Mouse (Mus musculus): ENCODE data around the gene Melk.
A peak's percentile ranks its signal among the peaks of the same experiment; 100 is the strongest.

Melk gene

DNA sequence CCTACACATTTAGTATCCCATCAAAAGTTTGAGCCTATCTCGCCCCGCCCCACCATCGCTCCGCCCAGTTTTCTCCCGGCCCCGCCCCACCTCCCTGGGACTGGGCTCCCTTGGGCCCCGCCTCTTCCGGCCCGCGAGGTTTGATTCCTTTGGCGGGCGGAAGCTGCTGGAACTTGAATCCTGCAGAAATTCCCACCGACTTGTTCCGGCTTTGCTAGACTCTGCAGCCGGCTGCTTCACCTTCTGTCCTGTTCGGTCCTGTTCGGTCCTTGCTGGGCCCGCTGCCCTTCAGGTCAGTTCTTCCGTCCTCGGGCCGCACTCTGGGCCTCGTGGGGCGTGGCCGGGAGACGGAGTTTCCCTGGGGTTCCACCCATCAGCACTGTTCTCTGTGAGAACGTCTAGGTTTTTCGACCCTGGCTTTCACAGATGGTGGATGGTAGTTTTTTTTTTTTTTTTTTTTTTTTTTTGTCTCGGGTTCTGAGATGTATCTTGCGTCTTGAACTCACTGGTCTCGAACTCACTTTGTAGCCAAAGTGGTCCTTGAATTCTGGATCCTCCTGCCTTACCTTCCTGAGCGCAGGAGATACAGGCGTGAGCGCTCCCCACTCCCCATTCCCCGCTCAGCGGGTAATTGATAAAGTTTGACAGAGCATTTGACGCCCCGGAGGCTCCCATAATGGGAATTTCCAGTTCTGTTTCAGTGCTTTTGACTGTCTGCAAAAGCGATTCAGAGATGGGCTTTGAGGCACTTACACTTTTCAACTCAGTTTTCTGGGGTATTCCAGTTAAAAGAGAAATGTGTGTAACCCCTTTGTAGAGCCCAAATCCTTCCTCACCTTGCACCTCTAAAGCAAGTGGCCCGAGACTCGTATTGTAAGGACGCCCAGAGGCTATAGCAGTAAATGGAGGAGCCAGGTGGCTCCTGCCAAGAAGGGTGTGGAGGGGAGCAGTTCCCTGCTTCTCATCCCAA lies at the start of gene Melk:
Gene Melk, plus strand, starts transcription at position 96 of the 970 bp plus-strand sequence.
- peak; percentile 92 for DNase-seq (ENCODE audit: low read depth)

DNA sequence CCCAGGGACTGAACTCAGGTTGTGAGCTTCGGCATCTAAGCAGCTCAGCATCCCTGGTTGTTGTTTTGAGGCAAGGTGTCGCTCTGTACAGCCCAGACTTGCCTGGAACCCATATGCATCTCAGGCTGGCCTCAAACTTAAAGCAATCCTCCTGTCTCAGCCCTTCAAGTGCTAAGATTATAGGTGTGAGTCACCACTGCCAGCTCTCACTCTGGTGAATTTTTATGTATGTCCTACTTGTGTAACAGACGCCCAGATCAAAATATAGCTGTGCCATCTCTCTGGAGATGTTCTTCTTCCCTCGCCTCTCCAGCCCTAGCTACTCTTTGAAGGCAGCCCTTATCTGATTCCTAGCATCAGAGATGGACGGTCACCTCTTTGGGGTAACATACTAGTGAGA lies 49.2 kb upstream of the Melk start:
- DNase-seq (ENCODE audit: low read depth) = no peak

DNA sequence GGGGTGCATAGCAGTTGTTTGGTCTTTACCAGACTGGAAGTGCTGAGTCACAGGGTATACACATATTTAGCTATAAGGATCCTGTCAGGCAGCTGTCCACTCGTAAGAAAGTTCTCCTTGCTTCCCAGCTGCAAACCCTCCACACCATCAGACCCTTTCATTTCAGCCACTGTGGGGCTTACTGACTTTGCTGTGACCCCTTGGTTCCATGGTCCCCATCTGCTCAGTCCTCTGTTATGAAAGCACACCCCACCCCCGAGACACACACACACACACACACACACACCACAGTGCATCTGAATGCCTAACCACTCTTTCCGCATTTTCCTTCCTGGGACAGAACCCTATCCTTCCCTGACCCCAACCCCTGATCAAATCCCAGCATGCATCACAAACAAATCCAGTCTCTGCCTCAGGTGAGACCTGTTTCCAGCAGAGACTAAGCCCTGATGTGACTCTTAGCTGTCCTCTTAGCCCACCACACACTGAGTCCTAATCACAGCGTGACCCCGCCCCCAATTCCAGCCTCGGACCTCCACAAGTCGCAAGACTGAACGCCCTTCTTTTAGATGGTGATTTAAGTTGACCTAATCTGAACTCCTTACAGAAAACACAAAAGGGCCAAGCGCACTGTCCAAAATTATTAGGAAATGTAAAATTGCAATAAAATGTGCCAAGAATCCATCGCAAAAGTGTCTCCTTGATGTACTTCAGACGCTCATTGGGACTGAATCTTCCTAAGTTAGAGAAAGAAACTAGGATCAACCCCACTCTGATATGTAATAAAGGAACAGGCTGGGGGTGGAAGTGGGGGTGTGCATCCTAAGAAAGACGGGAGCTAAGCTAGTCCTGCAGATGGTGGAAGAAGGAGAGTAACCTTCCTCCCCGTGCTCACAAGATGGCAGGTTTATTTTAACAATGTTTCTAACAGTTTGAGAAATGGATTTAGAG lies 48.4 kb upstream of the Melk start:
- peak; percentile 18 for DNase-seq (ENCODE audit: low read depth)

DNA sequence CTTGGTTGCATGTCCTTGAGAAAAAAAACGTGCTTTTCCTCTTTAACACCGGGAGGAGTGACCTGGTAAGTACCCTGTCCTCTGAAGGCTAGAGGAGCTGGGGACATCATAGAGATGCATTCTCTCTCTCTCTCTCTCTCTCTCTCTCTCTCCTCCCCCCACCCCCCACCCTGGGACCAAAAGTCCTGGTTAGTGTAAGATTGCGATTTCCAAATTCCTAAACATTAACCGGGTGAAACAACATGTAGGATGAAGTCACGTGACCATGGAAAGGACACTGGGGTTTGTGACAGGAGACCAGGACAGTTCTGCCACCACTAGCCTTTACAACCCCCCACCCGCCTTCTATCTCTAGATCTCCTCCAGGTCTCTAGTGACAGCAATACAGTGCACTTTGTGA lies 47.5 kb upstream of the Melk start:
- no peak for DNase-seq (ENCODE audit: low read depth)

DNA sequence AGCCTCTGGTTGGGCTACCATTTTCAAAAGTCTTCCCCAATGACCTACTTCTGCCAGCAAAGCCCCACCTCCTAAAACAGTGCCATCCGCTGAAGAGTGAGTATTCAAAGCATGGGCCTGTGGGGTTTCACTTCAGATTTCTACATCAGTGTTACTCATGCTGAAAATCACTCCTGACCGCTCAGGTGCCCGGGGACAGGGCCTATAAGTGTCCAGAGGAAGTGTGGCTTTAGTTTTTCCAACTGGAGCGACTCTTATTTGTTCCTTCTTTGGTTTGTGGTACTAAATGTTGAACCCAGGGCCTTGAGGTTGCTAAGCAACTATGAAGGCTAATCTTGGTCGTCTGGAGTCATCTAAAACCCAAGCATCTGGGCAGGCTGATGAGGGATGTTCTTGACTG lies 46.1 kb upstream of the Melk start:
- DNase-seq (ENCODE audit: low read depth) = no peak

DNA sequence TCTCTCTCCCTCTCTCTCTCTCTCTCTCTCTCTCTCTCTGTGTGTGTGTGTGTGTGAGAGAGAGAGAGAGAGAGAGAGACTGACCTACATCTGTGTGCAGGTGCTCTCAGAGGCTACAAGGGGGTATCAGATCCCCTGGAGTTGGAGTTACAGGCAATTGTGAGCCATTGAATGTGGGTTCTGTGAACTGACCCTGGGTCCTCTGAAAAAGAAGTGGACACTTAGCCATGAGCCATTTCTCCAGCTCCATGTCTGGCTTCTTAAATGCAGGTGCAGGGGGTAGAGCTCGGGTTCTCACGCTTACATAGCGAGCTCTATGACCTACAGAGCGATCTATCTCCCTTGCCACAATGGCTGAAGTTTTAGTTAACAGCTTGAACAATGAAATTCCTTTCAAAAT lies 41.5 kb upstream of the Melk start:
- no peak for DNase-seq (ENCODE audit: low read depth)

DNA sequence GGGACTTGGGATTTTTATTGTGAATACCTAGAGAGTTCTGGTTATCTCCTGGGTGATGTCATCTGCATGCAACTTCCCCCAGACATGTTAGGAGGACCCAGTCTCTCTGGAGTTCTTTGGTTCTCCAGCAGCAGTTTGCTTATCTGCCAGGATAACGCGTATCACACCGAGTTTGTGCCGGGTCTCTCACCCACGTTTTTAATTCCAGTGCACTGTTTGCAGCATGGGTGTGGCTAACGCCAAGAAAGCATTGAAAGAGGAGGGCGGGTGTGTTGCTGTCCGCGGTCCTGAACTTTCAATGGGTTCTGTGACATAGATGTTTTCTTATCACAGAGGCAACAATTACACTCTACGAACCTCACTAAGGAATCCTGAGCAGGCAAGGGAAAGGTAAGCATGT lies 40.4 kb upstream of the Melk start:
- peak; percentile 83 for DNase-seq (ENCODE audit: low read depth)

DNA sequence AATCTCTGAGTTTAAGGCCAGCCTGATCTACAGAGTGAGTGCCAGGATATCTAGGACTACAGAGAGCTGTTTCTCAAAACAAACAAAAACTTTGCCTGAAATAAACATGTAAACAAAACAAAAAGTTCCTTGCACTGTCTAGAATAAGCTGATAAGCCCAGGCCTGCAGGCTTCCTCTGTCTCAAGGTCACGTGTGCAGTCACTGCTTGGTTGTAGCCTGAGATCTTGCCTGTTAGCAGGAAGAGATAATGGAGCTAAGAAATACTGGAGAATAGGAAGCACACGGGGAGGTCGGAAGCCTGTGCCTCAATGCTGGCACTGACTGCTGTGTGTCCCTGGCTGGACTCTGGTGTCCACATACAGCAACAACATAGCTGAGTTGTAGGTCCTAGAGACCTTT lies 35.2 kb upstream of the Melk start:
- no peak for DNase-seq (ENCODE audit: low read depth)

GRCm38 (mm10) chr4:44267437-44267836 lies 33.2 kb upstream of the Melk start:
- DNase-seq (ENCODE audit: low read depth) = no peak

- no peak for DNase-seq (ENCODE audit: low read depth)
Measured at GRCm38 (mm10) chr4:44269376-44269817, 31.3 kb upstream of the Melk start.

- peak; percentile 44 for DNase-seq (ENCODE audit: low read depth)
Measured at GRCm38 (mm10) chr4:44271134-44271533, 29.5 kb upstream of the Melk start.

DNA sequence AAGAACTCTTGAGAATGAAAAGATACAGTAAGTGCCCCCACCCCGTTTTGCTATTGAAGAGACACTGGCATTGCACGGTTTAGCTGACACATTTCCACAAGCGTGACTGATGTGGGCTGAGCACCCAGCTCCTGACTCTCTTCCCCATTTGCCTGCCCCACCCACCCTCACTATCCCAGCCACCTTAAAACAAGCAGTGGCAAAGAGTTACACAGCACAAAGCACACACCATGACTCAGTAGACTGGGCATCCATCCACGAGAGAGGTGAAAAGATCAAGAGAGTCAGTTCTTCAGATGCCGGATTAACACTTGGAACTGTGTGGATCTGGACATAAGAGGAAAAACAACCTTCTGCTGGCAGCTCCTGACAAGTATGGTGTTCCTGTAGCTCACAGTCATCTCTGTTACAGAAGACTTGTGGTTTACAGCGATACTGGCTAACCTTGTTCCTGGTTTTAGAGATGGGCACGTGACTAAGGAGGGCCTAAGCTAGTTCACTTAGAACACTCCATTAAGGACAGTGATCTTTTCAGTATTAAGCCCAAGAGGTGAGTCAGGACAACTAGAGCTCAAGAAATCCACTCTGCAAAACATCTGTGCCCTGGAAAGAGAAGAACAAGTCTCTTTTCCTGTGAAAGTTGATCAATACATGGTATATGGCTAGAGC lies 18.9 kb upstream of the Melk start:
- DNase-seq (ENCODE audit: low read depth) = peak; percentile 91

DNA sequence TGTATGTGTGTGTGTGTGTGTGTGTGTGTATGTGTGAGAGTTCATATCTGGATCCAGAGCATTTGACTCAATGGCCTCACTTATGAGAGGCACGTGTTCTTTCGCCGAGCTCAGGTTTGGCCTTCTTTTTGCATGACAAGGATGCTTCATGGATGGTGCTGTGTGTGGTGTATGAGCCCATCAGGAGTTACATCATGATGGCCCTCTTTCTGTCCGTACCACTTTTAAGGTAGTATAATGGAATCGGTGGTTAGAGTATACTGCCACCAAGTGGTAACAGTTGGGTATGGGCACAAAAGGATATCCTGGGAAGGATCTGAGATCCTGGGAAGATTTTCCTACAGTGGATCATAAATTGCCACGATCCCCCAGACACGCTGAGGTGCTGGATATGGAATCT lies 8.1 kb upstream of the Melk start:
- DNase-seq (ENCODE audit: low read depth) = peak; percentile 83

DNA sequence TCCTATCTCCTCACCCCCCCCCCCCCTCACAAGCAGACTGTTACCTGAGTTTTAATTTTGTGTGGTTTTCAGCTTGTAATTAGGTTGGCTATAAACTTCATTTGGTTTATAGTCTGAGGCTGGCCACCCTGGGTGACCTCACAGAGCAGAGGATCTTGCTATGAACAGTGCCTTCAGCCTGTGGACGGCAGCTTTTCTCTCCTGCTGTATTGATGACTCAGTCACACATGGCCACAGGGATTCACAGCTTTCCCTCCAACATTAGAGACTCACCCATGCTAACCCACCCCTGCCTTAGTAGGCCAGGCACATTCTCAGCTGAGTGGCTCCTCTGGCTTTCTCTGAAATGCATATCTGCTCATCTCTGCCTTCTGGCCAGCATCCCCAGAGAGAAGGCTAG lies 4.8 kb upstream of the Melk start:
- peak; percentile 36 for DNase-seq (ENCODE audit: low read depth)

GRCm38 (mm10) chr4:44306585-44306984 lies 5.9 kb downstream of the Melk start:
- DNase-seq (ENCODE audit: low read depth) = no peak

GRCm38 (mm10) chr4:44310429-44310828 lies 9.8 kb downstream of the Melk start:
- peak; percentile 12 for DNase-seq (ENCODE audit: low read depth)

DNA sequence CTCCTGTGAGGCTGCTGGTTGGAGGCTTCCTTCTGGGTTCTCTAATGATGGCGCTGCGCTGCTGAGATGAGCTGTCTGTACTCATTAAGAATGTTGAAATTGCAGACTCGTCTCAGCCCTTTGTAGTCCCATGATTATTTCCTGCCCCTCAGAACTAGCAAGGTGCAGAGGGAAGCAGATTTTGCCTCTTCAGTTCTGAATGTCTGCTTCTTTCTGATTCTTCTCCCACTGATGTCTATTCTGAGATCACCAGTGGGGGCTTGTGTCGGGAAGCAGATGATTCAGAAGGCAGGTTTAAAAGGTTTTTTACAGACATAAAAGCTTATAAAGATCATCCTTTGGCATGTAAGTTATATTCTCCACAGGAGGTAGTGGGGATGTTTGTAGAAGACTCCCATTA lies 10.2 kb downstream of the Melk start:
- no peak for DNase-seq (ENCODE audit: low read depth)

- DNase-seq (ENCODE audit: low read depth) = no peak
Measured at GRCm38 (mm10) chr4:44316270-44316809, 15.7 kb downstream of the Melk start.

GRCm38 (mm10) chr4:44320448-44320847 lies 19.8 kb downstream of the Melk start:
- no peak for DNase-seq (ENCODE audit: low read depth)

- DNase-seq (ENCODE audit: low read depth) = no peak
Measured at GRCm38 (mm10) chr4:44322124-44322523, 21.4 kb downstream of the Melk start.

GRCm38 (mm10) chr4:44325453-44325852 lies 24.8 kb downstream of the Melk start:
- peak; percentile 70 for DNase-seq (ENCODE audit: low read depth)

DNA sequence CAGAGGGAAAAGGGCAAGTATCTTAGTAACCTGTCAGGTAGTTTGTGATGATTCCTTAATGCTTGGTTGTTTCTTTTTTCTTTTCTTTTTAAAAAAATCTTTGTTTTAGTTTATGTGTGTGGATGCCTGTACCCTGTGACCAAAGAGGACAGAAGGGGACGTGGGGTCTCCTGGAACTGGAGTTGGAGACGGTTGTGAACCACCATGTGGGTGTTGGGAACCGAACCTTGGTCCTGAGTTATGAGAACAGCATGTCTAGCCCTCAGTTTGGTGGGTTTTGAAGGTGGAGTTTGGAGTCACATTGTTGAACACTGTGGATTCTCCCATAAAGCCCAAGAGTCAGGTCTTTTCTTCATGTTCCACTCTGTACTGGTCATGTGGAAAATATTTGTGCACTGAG lies 26.0 kb downstream of the Melk start:
- no peak for DNase-seq (ENCODE audit: low read depth)
